Mouse (Mus musculus) gastrocnemius, postnatal 4 days (tissue): Measurements from ENCODE around the gene Phlpp1. TPM values are rescaled to one million over a fixed set of nuclear protein-coding genes. Genes with fewer than 3 reads are reported as not detected.

Experiments used
- DNase-seq, 2 experiments: peaks; one replicate each; pipeline ENCODE4 v3.0.0; 2021 to 2022; ENCODE audit warnings: low spot score in 2 of 2, mixed read lengths in 2 of 2
- total RNA-seq, 2 experiments: library from RNA; stranded (reverse); gene quantifications; 2 replicates each; pipeline ENCODE4 v1.2.3; 2021

Gene Phlpp1
- total RNA-seq, 2 experiments from 2014 or later, result 12.7 to 14.3 TPM

DNA sequence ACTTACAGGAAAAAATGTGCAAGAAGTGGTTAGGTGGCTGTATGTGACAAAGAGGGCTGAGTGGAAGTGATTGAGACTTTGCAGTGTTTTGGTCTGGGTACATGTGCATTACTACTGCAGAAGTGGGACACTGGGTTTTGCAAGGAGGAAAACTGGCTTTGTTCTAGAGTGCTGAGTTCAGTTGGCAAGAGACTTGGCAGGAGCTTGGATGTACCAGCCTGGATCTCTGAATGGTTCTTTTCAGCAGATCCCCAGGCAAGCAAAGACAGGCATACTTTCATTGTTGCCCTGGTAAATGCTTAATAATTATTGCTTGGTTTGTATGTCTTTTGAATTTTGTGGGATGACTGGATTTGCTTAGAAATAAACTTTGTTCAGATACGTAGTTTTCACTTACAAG is 69.5 kb downstream of the Phlpp1 start:
- no peak for DNase-seq

DNA sequence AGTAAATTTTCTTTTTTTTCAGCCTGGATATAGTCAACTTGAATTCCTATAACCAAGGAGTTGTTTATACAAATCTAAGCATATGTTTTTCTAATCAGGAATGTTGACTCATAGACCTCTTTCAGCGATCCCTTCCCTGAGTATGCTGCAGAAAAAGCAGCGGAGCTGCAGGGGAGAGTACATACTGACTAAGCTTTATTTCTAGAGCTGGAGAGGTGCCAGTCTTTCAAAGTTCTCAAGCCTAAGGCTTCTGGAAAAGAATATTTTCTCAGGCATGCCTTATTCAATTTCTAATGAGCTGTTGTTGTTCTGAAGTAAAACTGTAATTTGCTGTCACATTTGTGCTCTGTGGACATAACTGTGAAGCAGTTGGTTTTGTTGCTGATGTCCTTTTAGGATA is 70.6 kb downstream of the Phlpp1 start:
- no peak for DNase-seq

DNA sequence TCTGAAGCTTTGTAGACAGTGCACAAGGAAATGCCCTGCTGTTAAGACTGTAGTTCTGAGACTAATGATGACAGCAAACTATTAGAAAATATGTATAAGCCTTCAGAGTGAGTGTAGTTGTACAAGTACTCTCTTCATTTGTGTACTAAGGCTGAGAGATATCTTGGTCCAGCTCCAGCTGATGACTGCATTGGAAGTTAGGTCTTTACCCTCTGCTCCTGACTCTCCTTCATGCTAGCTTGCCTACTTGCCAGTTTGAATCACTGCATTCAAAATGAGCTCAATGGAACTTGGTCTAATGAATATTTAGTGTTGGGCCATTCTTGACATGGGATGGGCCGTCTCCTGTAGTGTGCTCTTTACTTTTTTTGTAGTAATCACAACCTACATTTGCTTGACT is 71.8 kb downstream of the Phlpp1 start:
- no peak for DNase-seq

DNA sequence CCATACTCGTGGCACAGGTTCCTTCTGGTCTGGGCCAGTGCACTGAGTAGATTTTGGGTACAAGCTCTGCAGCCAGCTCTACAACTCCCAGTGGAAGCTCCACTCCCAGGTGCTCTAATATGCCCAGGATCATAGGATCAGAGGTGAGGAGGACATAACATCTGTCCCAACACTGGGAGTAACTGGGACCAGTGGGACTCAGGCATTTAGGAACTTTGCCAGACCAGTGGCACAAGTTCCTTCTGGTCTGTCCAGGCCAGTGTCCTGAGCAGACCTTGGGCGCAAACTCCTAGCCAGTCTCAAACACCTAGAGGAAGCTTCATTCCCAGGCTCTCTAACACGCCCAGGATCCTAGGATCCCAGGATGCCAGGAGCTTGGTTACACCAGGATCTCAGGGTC is 72.7 kb downstream of the Phlpp1 start:
- DNase-seq, result no peak

DNA sequence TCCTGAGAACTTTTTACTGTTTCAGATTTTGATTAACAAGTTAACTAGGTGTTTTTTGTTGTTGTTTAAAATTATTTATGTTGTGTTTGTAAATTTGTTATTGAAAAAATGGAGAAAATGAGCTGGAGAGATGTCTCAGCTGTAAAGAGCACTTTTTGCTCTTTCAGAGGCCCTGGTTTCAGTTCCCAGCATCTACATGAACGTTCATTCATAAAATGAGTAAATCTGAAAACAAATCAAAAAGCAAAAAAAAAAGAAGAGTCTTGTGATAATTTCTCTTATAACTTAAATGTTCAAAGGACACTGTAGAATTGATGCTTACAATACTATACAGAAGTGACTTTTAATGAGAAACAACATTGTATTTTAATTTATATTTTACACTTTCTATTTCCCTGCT is 82.5 kb downstream of the Phlpp1 start:
- no peak for DNase-seq

DNA sequence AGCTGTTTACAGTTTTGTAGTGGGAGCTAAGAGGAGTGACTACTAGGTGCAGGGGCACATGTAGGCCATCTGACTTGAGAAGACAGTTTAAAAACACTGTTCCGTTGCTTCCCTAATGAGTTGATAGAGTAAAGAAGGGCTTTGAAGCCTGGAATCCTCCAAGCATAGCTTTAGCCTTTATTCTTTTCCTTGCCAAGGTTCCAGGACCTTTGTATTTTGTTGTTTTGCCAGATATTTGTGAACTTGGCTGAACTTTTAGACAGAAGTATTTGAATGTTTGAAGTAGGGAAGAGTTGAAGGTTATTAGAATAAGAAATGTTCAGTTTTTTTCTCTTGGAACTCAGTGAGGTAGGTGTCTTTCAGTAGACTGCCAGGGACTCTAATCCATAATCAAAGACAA is 85.6 kb downstream of the Phlpp1 start:
- DNase-seq, result no peak

DNA sequence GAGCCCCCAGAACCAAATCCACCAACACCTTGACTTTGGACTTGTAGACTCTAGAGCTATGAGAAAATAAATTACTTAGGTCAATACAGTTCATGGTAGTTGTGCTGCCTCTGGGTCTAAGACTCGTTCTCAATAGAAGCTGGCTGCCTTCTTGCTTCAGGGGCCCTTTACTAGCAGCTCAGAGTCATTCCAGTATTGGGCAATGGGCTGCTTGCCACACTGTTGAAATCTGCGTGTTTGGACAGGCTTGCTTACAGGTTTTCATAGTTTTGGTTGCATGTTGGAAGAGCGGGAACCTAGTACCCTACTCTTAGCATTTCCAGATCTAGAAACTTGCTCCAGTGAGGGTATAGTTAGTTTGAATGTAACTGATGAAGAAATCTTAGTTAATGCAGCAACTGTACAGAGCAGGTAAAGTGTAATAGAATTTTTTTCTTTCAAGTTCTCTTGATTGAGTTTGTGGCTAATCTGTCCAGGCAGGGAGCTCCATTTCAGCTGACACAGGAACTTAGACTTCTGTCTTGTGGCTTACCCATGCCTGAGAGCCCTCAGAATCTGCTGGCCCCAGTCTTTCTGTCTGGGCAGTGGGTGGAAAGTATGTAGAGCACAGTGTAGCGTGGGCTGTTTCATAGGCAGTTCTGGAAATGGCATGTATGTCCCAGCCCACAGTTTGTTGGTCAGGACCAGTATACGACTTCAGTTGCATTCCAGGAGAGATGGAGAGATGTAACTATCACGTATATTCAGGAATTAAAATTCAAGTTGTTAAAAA is 96.7 kb downstream of the Phlpp1 start:
- no peak for DNase-seq

DNA sequence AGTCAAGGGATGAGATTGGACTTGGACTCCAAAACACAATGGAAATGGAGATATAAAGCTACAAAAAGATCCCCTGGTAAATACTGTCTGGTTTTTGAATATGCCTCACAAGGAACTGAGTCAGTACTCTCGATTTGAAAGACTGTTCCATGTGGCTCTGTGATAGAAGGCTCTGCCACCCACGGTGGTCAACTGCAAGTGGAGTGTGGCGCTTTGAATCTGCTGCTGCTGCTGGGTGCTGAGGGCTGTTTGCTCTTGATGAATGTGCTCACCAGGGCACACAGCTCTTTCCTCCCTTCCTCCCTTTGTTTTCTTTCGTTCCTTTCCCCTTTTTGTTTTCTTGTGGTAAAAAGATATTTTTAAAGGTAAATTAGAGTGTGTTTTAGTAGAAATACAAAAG is 97.8 kb downstream of the Phlpp1 start:
- DNase-seq, result no peak

DNA sequence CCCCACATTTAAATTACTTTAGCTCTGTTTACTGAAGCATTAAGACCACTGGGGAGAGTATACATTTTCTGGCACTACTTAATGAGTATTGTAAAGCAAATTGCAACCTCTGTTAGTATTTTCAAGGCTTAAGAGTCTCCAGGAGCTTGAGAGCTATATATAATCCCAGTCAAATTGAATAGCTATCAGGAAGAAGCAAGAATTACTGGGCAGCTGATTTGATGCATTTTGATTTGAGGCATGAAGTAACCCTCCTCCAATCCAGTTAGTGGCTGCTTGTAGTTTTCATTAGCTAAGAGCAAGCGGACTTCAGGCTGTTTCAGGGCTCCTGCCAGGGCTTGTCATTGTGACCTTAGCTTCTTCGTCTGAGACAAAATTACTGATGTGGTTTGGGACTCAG is 101.4 kb downstream of the Phlpp1 start:
- DNase-seq, result no peak

DNA sequence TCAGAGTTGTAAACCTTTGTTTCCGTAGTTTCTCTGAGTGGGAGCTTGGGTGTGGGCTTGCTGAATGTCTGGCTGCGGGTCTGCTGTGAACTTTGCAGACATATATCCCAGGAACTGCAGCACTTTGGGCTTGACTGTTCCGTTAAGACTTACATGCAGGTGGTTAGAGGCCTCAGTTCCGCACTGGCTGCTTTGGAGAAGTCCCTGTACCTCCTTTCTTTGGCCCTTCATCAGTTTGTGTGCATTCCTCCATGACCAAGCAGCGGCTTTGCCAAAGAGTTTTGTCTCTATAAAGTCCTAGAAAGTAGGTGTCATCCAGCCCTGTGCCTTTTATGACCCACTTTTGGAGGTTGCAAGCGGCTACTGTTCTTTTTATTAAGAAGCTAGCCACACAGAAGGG is 102.2 kb downstream of the Phlpp1 start:
- no peak for DNase-seq

DNA sequence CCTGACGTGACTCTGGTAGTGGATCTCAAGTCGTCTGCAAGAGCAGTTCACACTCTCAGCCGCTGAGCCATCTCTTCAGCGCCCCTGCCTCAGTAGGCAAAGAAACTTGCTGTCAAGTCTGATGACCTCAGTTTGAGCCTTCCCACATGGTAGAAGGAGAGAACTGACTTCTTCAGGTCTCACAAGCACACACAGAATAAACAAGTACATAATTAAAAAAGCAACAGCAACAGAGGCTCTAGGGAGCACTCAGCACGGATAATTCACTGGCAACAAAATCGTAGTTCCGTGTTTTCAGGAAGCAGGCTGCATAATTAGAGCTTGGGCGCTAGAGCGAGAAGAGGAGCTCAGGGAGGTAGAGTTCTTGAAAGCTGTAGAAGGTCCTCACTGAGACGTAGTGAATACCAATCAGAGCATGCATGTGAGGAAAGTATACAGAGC is 103.0 kb downstream of the Phlpp1 start:
- DNase-seq, result no peak

DNA sequence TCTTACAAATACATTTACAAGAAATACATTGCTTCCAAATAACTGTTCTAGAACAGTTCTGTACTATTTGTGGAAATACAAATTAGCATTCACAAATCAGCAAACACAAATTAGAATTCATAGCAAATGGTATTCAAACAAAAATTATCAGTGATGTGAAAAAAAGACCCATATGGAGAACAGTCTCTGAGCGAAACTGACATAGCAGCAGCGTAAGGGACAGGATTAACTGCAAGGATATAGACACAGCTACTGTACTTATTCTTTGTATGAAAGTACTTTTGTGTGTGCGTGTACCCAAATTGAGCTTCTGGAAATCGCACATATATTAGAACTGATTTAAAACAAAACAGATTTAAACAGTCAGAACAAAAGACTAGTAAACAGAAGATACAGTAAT is 103.6 kb downstream of the Phlpp1 start:
- no peak for DNase-seq

DNA sequence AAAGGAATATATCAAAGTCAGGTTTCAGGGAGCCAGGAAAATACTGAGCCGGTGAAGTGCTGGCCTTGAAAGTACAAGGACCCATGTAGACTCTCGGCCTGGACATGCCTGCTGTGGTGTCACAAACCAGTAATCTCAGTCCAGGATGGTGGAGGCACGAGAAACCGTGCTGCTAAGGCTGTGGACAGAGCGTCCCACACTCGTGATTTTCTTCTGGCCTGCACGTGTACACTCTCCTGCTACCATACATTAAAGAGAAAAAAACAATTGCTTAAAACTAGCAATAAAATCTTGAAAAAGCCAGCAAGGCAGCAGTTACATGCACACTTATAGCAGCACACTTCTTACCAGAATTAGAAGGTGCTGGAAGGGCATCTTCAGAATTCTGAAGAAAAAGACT is 104.2 kb downstream of the Phlpp1 start:
- DNase-seq, result no peak

DNA sequence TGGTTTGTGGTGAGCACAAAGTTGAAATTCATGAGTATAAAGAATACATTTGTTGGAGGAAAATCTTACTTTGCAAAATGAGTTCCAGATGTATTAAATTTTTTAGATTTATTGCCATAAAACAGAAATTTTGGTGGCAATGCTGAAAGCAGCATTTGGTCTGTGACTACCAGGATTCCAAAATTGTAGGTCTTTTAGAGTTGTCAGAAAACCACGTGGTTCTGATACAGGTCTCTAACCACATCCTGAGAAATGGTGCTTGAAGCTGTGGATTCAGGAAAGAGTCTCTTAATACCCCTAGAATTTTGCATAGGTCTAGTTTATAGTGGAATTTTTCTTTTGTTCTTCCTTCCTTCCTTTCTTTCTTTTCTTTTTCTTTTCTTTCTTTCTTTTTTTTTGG is 105.3 kb downstream of the Phlpp1 start:
- no peak for DNase-seq

DNA sequence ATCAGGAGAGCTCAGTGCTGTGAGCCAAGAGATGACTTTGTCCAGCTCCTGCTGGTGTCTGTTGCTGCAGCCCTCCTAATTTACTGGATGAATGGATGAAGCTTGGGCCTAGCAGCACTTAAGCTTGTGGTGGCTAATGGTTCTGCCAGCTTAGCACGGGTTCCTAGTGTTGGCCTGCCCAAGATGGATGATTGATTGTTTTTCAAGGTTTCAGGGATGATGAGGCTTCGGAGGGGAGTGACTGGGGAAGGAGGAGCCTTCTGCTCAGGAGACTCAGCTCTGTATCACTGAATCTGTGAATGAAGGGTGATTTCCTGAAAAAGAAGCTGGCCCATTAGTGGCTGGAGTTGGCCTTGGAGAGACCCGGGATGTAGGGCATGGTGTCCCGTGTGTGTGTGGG is 105.7 kb downstream of the Phlpp1 start:
- no peak for DNase-seq

DNA sequence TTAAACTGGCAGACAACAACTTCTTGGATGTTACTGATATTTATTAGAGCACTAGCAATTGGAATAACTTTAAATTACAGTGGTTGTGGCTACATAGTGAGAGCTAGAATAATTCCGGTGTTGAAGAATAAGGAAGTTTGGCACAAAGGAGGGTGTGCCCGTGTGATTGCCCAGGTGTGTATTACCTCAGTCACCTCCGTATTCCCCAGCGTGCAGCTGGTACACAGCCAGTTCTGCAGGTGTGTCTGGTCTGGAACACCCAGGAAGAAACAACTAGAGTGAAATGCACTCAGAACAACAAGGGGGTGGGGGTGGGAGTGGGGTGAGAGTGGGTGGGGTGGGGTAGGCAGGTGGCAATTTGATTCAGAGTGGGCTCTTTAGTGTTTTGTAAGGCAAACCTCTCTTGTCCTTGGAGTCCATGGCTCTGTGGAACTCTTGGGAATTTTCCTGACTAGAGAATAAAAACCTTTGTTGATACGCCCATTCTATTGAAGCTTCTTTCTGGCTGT is 107.1 kb downstream of the Phlpp1 start:
- DNase-seq, result no peak

DNA sequence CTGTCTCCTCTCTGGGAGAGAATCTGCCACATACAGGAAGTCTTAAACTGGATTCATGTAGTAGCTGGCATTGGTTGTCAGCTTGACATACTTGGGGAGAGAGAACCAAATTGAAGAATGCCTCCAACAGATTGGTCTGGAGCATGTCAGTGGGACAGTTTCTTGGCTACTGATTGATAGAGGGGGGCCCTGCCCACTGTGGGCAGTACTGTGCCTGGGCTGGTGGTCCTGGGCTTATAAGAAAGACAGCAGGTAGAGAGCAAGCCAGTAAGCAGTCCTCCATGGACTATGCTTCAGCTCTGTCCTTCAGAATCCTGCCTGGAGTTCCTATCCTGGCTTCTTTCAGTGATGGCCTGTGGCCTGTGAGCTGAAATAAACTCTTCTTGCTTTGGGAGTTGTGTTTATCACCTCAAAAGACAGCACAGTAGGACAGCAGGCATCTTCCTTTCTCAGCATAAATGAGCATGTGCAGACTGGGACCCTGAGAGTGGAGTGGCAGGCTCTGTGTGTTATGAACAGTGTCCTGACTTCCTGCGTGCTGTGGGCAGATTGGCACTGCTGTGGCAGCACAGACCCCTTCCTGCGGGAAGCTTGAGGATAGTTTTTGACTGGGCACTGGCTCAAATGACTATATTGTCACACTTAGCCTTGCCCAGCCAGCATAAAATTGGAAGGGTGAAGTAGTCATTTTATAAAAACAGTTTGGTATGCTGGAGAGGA is 108.0 kb downstream of the Phlpp1 start:
- DNase-seq, result no peak

DNA sequence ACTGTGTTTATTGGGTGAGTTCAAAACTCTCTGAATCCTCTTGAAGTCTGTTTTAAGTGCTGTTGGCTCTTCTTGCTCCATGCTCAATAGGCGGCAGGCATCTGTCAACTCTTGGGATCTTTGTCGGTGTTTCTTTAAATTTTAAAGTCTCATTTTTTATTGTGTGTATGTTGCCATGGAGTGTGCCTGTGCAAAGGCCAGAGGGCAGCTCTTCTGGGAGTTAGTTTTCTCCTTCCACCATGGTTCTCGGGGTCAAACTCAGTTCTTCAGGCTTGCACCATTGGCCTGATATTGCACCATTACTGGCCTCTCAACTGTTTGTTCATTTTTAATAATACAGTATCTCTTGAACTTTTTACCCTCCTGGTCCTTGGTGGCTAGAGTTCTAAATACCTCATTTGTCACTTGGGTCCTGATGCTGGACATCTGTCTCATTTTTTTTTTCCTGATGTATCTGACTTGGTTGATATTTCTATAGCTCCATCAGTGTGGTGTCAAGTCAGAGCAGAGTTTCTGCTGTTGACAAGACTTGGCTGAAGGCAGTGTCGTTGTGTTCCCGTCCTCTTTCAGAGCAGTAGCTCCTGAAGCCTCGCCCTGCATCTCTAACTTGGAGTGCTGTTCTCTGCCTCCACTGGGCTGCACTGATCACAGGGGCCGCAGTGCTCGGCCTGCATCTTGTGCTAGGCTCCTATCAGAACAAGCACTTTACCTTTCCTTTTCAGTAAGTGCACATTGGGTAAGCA is 108.8 kb downstream of the Phlpp1 start:
- no peak for DNase-seq

DNA sequence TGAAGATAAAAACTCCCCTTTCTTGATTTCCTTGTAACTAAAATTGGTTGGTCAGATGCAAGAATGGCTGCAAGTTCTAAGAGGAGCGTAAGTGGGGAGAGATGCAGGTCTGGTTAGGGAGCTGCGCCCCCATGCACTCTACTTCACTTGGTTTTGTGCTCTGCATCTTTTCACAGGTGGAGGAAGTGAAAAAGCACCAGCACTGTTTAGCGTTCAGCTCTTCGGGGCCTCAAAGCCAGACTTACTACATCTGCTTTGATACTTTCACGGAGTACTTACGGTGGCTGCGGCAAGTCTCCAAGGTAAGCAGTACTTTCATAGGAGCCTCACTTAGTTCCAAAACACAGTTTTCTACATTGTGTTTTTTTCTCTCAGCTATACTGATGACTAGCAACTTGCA is 115.3 kb downstream of the Phlpp1 start:
- no peak for DNase-seq

DNA sequence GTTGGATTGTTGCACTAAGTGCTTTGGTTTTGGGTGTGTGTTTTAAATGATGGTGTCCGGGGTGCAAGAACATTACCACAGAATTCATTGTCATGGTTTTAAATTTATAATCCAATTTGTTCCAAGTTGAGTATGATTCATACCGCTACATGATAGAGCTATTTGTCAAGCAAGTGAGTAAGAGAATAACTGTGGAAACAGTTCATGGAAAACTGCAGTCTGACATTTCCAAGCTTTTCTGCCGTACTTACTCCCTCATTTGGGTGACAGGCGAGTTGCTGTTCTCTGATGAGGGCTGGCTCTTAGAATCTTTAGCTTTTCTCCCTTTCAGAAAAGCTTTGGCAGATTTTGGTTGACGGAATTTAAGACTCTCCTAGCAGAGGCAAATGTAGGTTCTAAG is 117.5 kb downstream of the Phlpp1 start:
- no peak for DNase-seq

DNA sequence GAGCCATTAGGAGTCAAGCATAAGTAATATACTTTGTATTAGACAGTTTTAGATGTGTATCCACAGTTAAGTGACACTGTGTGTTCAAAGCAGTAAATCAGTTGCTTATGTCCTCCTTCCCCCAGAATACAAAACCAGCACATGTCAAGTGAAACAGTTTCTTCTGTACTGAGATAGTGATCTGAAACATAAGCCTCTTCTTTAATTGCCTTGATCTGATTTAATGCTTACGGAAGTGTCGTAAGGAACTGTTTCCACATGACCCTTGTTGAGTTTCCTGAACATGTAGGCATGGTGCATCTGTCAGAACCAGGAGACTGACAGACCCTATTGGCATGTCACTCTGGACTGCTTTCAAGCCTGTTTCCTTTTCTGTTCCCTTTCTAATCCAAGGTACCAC is 118.0 kb downstream of the Phlpp1 start:
- DNase-seq, result no peak
